Mouse (Mus musculus) lung, postnatal 0 days (tissue): ENCODE results near the gene Ptrh2.

ENCODE experiments used
- CTCF ChIP-seq: IDR thresholded peaks from 2 replicates; pipeline ENCODE4 v1.5.1; 2016; ENCODE audit warnings: antibody characterized with exemption, mild to moderate bottlenecking
- EP300 ChIP-seq: IDR thresholded peaks from 2 replicates; pipeline ENCODE4 v1.6.1; 2016; ENCODE audit warnings: antibody characterized with exemption, mild to moderate bottlenecking, control low read depth

DNA sequence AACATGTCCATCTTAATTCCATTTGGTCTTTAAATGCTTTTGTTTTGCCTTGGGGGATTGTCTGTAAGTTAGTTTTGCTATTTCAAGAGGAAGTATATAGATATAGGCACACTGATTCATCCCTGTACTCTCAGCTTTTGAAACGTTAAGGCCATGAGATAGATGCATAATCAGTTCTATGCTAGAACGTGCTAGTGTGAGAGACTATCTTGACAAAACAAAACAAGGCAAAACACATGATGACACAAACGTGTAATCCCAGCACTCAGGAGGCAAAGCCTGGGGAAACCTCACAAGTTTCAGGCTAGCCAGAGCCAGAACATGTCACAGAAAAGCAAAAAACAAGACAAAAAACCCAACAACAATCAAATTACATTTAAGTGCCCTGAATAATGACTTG lies 11.0 kb upstream of the Ptrh2 start:
- TF ChIP-seq CTCF, result no peak
- no peak for TF ChIP-seq EP300
